Mouse (Mus musculus) layer of hippocampus, adult 9-10 months (tissue): Measurements from ENCODE around the gene Smim24.

Experiments used
- DNase-seq: peaks from one replicate; pipeline ENCODE4 v3.0.0; 2022; ENCODE audit warnings: low spot score

Gene Smim24

DNA sequence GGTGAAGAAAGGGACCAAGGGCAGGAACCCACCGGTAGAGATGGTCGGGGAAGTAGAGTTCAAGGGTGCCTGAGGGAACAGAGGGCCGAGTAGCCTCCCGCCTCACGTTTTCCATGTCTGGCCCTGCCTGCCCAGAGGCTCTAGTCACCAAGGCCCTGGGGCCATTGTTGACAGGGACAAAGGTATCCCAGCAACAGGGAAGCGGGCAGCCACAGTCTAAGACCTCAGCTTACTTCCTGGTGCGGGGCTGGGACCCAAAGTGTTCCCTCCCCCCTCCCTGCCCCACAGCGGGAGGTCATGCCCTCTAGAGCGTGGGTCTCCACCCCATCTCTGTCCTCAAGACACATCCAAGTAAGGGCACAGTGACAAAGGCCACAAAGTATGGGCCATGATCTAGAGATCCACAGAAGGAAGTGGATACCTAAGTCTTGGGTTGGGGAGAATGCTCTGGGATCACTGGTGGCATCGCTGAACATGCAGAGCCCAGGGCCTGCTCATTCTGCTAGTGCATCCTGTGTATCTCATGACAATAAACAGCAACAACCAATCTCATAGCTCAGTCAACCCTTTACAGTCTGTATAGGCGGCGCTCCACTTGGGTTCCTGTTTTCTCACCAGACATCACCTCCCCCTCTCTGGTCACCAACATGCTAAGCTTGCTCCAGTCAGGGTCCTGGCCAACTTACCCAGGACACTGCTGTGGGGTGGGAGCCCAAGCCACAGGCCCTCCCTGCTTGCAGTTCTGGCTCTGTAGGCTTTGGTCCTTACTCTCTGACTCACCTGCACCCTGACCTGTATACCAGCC, 27.0 kb upstream of the Smim24 start, which contains the start of gene 4930404N11Rik:
4930404N11Rik (minus strand) TSS at position 145 of the 805 bp plus-strand sequence.
- no peak for DNase-seq

DNA sequence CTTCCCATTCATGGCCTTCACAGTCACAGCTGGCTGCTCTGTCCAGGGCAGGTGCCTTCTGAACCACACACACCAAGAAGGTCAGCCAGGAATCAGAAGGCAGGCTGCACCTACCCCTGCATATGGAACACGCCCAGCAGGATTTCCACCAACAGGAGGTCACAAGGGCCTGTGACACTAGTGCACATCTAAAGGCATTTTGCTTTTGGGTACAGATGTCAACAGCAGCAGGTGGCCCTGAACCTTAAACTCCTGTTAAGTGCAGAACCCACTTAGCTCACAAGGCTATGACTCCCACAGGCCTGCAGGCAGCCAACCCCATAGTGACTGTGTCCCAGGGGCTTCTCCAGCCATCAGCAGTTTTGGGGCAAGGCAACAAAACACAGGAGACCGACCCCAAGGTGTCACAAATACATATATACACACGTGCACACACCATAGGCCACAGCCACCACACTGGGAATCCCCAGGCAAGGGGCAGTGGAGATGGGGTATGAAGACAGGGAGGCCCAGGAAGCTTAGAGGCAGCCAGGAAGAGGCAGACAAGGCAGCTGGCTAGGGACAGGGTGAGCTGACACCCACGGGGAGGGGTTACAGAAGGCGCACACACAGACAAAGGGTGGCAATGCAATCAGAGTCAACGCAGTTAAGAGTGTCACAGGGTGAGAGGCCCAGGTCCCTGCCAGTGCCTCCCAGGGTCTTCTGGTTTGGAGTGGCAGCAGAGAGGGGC, 26.2 kb upstream of the Smim24 start:
- no peak for DNase-seq

DNA sequence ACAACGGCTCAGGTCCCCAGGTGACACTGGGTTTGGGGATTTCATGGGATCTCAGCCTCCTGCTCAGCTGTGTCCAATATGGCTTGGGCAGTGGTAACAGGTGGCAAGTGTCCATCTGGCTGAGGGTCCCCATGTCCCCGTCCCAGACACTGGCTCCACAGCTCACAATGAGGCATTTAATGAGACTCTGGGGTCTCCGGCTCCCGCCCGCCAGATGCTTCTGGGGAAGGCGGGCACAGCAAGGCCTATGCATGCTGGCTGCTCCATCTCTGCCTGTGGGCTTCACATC, 25.7 kb upstream of the Smim24 start:
- DNase-seq: no peak

DNA sequence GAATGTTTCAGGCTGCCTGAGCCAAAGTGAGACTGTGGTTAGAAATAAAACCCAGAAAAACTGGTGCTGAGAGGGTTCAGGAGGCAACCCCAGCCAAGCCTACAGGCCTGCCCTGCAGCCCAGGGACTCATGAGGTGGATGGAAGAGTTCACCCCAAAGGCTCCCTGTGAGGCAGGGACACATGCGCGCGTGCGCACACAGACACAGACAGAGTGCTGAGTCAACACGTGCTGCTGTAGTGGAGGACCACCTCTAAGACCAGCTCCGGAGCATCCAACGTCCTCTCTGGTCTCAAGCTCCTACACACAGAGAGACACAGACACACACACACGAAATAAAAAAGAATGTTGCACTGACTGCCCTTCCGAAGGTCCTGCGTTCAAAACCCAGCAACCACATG, 17.5 kb upstream of the Smim24 start:
- no peak for DNase-seq

DNA sequence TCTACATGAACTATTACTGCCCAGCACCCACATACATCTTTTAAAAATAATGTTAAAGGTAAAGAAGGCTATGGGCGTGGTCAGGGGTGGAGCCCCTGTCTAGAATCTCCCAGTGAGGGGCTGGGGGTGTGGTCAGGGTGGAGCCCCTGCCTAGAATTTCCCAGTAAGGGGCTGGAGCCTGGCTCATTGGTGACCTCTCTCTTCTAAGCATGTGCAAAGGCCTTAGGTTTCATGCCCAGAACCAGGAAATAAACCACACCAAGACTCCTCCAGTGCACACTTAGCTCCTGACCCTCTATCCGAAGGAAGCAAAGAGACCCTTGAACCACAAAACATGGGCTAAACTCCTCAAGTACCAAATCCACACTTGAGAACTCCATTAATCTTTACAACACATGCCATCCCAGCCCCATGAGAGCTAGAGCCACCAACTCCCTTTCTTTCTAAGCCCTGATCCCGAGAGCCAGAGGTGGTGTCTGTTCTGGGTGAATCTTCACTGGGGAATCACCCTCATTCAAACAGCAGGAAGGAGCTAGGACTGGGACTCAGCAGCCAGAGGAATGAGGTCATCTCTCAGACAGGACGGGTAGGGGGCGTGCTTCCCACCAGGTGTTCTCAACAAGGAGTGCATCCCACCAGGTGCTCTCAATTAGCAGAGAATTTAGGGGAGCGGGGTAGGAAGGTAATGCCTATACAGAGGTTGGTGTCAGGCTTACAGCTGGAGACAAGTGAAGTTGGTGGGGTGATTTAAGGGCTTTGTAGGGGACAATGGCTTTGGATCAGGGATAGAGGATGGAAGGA, 16.1 kb upstream of the Smim24 start:
- no peak for DNase-seq

DNA sequence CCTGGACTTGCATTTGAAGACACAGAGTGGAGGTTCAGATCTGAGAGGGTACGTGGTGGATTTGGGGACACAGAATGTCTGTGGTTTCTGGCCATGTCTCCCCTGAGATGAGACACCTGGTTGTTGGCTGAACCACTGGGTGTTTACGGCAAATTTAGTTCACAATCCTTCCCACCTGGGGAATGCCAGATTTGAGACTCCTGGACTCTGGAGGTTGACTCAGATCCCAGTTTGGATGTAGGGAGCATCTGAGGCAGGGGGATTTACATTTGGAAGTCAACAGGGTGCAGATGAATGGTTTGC, 15.5 kb upstream of the Smim24 start:
- DNase-seq: no peak

DNA sequence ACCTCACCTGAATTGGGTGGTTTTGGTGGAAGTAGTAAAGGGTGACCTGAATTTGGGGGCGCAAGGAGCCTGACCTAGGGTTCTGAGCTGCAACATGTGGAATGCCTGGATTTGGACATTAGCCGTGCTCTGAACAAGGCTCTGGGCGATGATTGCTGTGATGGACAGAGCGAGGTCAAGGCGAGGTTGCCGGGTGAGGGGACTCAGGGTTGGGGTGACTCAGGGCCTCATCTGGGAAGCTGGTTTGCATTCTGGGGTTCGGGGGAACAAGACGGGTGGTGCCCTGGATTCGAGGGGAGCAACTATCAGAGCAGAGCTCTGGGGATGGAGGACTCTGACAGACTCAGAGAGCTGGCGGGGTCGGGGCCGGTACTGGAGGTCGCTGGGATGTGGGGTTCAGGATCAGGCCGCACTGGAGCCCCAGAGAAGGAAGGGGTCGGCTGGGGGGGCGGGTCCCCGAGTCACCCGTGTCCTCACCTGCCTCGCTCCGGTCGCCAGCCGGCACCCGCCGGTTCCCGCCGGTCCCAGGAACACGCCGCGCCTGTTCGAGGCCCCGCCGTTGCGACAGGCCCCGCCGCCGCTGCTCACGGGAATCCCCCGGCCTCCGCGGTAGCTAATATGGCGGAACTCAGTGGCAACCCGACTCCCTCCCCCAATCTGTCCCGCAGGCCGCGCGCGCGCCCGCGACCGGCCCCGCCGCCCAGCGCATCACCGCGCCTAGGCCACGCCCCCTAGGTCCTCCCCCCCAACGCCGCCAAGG, 14.9 kb upstream of the Smim24 start, which contains the start of gene Fzr1:
Fzr1 (minus strand) TSS at position 724 of the 760 bp plus-strand sequence.
- DNase-seq: no peak

DNA sequence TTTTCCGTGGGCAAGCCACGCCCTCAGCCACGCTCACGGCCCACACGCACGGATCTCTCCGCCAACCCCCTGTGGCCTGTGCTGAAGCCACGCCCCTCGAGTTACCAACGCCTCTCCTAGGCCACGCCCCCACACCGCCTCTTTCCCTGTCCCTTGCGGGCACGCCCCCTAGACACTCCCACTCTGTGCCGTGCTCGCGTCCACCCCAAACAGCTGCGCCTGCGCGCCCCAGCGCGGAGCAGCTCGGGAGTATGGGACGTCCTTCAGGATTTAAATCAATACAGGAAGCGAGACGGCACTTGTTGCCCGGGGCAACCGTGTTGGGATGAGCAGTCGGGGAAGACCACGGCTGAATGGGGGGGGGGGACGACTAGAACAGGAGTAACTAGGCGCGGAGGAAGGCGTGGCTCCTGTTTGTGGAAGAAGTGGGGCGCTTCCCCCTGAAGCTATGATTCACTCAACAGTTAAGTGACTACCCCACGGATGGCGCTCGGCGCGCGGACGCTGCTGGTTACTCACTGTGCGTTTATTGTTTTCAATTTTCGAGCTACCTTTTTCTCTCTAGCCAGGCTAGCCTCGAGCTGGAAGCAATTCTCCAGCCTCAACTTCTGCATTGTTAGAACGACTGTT, 14.2 kb upstream of the Smim24 start:
- peak; percentile 100 for DNase-seq

DNA sequence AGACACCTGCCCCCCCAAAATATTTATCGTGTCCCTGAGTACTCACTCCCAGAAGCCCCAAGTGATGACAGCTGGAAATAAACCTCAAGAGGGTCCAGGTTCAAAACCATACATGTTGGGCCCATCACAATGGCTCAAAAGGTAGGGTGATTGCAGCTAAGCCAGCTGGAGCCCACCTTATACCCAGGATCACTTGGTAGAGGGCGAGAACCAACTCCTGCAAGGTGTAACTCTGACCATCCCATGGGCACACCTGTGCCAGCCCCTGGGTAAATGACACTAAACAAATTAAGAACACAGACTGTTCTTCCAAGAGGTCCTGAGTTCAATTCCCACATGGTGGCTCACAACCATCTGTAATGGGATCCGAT, 13.7 kb upstream of the Smim24 start:
- DNase-seq: no peak

DNA sequence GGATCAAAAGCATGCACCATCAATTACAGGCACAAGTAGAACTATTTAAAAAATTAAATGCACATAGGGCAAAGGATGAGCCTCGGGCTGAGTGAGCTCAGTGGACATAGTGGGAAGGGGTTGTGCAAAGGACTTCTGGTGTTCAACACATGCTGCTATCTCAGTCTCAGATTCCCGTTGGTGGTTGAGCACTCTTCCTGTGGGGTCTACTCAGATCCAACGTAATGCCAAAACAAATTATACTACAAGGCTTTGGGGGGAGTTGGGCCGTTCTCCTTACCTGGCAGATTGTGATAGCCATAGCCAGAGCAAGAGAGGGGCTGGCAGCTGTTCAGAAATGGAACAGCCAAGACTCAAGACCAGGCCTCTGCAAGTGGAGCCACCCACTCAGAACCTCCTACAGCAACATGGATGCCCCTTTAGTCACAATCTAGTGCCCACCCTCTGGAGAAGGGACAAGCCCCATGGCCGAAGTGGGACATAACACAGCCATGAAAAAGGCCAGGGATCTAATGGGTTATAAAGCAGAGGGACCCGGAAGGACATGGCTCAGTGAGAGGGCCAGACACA, 13.0 kb upstream of the Smim24 start:
- DNase-seq: no peak

DNA sequence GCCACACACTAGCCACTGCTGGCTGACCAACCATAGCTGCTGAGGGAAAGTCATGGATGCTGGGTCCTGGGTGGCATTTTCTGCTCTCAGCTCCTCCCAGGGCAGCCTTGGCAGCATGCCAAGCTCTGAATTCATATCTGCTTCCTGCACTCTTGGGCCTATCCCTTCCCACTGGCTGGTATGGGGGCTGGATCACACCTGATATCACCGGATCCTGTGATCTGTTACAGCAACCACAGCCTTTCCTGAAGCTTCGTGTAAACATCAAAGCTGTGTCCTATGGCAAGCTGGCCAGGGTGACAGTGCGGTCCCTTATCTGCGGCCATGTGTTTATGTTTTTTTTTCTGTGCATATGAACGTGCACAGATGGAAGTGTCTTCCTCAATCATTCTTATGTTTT, 10.8 kb upstream of the Smim24 start:
- no peak for DNase-seq

DNA sequence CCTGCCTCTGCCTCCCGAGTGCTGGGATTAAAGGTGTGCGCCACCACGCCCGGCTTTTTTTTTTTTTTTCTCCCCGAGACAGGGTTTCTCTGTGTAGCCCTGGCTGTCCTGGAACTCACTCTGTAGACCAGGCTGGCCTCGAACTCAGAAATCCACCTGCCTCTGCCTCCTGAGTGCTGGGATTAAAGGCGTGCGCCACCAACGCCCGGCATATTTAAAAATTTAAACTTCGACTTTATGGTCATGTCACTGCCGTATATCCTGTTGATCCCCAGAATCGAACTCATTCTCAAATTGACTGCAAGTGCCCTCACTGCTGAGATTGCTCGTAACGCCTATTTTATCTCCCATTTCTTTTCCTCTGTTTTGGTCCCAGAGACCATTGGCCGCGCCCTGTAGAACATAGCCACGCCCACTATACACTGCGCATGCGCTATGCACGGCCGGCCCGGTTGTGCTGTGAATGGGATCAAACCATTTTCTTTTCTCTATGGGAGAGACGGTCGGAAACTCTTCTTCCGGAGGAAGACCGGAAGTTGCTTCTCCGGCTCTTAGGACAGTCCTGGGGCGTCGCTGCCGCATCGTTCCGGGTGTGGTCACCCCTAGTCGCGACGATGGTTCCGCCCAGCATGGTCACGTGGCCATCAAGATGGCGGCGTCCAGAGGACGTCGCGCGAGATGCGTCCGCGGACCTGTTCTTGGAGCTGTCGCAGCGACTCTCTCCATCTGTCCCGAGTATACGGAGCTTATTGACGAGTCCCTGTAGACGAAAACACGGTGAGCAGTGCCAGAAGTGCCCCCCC, 8.8 kb upstream of the Smim24 start, which contains the start of the genes Dohh and Gm48551:
Dohh (plus strand) TSS at position 627 of the 803 bp plus-strand sequence.
Gm48551 (plus strand) TSS at position 665 of the 803 bp plus-strand sequence.
- DNase-seq: peak; percentile 96

DNA sequence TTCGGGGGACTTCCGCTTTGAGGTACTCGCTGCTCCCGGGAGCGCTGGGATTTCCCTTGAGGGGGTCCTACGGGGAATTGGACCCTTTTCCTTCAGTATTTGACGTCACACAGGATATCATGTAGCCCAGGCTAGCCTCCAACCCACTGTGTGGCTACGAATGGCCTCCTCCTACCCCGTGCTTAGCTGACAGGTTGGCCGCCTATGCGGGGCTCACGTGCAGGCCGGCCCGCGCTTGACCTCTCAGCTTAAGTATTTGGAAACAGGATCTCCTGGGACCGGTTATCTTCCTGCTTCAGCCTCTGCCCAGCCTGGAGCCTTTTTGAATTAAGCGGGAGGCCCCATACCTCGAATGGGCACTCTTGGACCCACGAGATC, 8.3 kb upstream of the Smim24 start:
- no peak for DNase-seq

DNA sequence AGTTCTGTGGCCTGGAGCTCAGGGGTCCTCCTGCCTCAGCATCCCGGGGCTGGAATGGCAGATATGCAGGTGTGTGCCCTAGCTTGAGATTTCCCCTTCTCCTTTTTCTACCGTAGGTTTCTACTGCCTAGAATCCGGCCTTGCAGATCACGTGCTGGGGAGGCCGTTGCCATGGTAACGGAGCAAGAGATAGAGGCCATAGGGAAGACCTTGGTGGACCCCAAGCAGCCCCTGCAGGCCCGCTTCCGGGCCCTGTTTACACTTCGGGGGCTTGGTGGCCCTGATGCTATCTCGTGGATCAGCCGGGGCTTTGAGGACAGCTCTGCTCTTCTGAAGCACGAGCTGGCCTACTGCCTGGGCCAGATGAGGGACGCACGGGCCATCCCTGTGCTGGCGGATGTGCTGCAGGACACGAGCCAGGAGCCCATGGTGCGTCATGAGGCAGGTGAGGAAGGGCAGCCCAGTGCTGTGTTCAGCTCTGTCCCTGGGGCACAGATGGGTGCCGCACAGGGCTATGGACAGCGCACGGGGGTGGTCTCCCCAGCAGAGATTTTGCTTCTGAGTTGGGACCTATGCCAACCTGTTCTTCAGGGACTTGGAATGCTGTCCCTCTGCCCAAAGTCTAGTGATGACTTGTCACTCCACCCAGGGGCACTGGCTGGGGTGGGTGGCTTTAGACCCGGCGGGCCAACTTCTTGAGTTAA, 7.1 kb upstream of the Smim24 start:
- no peak for DNase-seq

DNA sequence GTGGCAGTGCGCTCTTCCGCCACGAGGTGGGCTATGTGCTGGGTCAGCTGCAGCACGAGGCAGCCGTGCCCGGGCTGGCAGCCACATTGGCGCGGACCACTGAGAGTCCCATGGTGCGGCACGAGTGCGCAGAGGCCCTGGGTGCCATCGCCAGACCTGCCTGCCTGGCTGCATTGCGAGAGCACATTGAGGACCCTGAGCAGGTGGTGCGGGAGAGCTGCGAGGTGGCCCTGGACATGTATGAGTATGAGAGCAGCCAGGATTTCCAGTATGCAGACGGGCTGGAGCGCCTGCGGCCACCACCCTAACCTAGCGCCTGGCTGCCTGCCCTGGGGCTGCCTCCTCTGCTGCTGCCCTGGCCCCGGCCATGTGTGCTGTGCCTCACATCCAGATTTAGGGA, 5.1 kb upstream of the Smim24 start:
- no peak for DNase-seq

DNA sequence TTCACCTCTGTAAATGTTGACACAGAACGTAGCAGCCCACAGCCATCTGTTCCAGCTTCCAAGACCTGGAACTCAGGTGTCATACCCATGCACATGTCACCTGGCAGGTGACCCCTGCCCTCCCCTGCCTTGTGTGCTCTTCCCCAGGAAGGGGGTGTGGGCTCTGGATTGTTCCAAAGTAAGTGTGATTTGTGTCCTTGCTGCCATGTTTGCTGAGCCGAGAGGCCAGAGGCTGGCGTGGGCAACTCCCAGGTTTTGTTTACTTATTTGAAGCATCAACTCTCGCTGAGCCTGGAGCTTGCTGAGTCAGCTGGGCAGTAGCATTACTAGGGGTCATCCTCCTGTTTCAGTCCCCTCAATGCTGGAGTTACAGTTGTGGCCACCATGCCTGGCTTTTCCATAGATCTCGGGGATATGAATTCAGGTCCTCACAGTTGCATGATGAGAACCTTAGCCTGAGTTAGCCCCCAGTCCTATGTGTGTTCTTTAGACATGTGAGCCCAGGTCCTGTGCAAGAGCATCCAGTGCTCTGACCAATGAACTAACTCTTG, 4.3 kb upstream of the Smim24 start, which contains the start of gene Gm48552:
Gm48552 (plus strand) TSS at position 501 of the 551 bp plus-strand sequence.
- DNase-seq: no peak

DNA sequence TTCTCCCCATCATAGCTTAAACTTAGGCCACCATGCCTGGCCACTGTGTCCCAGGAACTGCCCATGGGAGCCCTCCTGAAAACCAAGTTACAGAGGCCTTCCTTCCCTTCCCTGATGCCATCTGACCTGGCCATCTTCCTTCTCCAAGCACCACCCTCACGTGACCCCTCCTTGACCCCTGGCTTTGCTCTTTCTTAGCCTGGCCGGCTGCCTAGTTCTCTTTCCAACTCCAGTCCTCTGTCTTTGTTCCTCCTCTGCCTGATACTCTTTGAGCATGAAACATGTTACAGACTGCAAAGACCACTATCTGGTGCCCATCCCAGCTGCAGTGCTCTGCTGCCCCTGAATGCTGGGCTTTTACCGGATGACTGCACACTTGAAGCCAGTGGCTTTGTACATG, 3.5 kb upstream of the Smim24 start:
- no peak for DNase-seq

DNA sequence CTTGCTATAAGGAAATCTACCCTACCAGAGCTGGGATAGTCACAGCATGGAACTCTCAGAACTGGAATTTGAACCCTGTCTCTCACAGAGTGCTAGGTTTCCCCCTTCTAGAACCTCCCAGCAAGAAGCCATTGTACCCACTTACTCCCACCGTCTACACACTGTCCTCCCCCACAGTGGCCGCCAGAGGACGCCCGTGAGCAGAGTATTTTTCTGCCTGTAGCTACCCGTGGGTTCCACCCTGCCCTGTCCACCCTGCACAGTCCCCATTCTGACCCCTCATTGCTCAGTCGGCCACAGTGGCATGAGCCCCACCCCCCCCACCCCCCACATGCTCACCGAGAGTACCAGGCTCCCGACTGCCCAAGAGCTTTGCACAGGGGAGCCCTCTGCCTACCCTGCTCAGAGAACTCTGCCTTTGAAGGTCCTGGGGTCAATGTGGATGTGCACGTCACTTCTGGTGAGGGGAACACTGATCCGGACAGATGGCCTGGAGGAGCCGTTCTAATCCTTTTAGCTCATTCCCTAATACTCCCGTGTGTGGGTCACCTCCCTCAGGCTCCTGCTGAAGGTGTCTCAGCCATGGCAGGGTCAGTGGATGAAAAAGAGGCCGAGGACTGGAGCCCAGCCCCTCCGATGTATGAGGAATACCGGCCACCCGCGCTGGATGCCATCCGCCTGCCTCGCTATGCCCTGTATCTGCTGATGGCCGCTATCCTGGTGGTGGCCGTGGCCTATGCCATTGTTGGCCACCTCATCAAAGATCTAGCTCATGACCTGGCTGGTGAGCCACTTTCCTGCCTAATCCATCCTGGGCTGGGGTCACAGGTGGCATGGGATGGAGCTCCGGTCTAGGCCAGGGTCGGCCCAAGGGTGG, 2.8 kb upstream of the Smim24 start:
- no peak for DNase-seq

DNA sequence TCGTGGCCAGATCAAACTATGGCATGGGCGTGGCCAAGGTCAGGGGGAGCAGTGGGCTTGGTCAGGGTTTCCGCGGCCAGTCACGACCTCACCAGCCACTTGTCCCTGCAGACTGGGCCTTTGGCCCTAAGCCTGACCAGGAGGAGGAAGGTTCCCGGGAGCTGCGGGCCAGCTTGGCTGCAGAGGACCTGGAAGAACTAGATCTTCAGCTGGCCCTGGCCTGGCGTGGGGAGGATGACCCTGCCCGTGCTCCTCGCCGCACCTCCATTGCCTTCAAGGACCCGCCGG, 2.2 kb upstream of the Smim24 start:
- DNase-seq: no peak
